Mouse (Mus musculus): ENCODE data around the gene Dnhd1.

DNA sequence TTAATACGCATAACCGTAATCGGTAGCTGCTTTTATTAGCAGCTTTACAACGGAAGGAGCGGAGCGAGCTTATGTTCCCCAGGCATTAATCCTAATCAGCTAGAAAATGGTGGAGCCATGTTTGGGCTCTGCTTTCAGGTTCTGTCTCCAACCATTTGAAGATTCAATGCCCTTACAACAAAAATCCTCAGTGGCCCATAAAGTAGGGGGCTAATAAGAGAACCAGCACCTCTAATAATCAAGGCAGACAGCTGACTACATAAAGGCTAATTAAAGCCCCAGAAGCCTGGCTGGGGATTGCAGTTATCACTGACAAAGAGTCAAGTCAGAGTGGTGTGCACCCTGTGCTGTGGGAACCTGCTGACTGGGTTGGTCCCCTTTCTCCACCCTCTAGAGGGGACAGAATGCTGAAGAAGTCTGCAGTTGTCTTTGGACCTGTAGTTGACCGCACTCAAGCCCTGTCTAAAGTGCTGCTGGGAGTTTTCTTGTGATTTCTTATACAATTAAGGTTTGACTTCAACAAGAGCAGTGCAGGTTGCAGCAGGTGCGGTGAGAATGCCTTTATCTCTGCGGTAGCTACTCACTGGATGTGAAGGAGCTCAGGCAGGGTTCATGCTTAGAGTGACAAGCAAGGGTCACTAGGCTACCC lies 16.2 kb upstream of the Dnhd1 start:
- TF ChIP-seq POLR2A (IDR thresholded peaks at IDR 0.05; ENCODE audit: borderline replicate concordance, control insufficient read depth, low read depth, low read length) (no peak), CTCF (IDR thresholded peaks at IDR 0.05; ENCODE audit: control insufficient read depth, insufficient read depth, low read length) (no peak)

All from bone marrow, adult 2 months (tissue).